Mouse (Mus musculus) embryonic facial prominence, embryonic 11.5 days (tissue): ENCODE results near the gene Rbfox3. TPM values are rescaled to one million over a fixed set of nuclear protein-coding genes. Genes with fewer than 3 reads are reported as not detected.
A peak's percentile ranks its signal among the peaks of the same experiment; 100 is the strongest.

ENCODE experiments used
- ATAC-seq: fragments of 200-750 bp; cut with Nextera tagmentation; replicated peaks from 2 replicates; pipeline ENCODE4 v1.8.0; 2017; ENCODE audit warnings: low read depth; ENCODE audit not compliant: insufficient number of reproducible peaks, low FRiP score, low TSS enrichment
- DNase-seq: peaks from one replicate; pipeline ENCODE4 v3.0.0-alpha.2; 2015; ENCODE audit warnings: low spot score
- H3K27ac ChIP-seq: fragments of 300-500 bp; sonication (generic); replicated peaks from 2 replicates; pipeline ENCODE4 v1.5.1; 2014; ENCODE audit warnings: mild to moderate bottlenecking, low read depth, low read length, control low read depth
- H3K27me3 ChIP-seq: fragments of 300-500 bp; sonication (generic); 2 replicates; pipeline ENCODE4 v1.6.1; 2014; ENCODE audit warnings: mild to moderate bottlenecking, low read length, moderate library complexity, mixed read lengths; ENCODE audit not compliant: control insufficient read depth, insufficient read depth
- H3K36me3 ChIP-seq: fragments of 300-500 bp; sonication (generic); replicated peaks from 2 replicates; pipeline ENCODE4 v1.6.1; 2014; ENCODE audit warnings: low read depth, mild to moderate bottlenecking, low read length, moderate library complexity, mixed read lengths; ENCODE audit not compliant: control insufficient read depth, insufficient read depth
- H3K4me1 ChIP-seq: fragments of 300-500 bp; sonication (generic); 2 replicates; pipeline ENCODE4 v1.6.1; 2014; ENCODE audit warnings: low read length, mixed read lengths; ENCODE audit not compliant: control insufficient read depth, insufficient read depth
- H3K4me2 ChIP-seq: fragments of 300-500 bp; sonication (generic); 2 replicates; pipeline ENCODE4 v1.6.1; 2014; ENCODE audit warnings: low read depth, mild to moderate bottlenecking, control low read depth, low read length, moderate library complexity
- H3K4me3 ChIP-seq: fragments of 300-500 bp; sonication (generic); 2 replicates; pipeline ENCODE4 v1.5.1; 2014; ENCODE audit warnings: low read depth, low read length, control low read depth
- H3K9ac ChIP-seq: fragments of 300-500 bp; sonication (generic); replicated peaks from 2 replicates; pipeline ENCODE4 v1.6.1; 2014; ENCODE audit warnings: mild to moderate bottlenecking, control low read depth, low read length
- H3K9me3 ChIP-seq: fragments of 300-500 bp; sonication (generic); replicated peaks from 2 replicates; pipeline ENCODE4 v1.6.1; 2016; ENCODE audit warnings: mild to moderate bottlenecking, low read length, inconsistent platforms, mixed read lengths; ENCODE audit not compliant: control insufficient read depth
- WGBS: fragments of 180-500 bp; shearing (Covaris S2); extraction: QIAGEN DNeasy Blood & Tissue Kit; methylation state at CpG from one replicate; pipeline ENCODE4 v1.1.7; 2014; 5-methylcytosine and 5-hydroxymethylcytosine counted together
- polyA plus RNA-seq: library from polyadenylated mRNA; unstranded; fragments of >200 nt; fragmentation: Nextera tagmentation; extraction: Ambion mirVana; gene quantifications from 2 replicates; pipeline ENCODE4 v1.2.1, GENCODE M21; 2014

Gene Rbfox3
- polyA plus RNA-seq, 1 experiment from 2014 or later = 2.5 TPM

DNA sequence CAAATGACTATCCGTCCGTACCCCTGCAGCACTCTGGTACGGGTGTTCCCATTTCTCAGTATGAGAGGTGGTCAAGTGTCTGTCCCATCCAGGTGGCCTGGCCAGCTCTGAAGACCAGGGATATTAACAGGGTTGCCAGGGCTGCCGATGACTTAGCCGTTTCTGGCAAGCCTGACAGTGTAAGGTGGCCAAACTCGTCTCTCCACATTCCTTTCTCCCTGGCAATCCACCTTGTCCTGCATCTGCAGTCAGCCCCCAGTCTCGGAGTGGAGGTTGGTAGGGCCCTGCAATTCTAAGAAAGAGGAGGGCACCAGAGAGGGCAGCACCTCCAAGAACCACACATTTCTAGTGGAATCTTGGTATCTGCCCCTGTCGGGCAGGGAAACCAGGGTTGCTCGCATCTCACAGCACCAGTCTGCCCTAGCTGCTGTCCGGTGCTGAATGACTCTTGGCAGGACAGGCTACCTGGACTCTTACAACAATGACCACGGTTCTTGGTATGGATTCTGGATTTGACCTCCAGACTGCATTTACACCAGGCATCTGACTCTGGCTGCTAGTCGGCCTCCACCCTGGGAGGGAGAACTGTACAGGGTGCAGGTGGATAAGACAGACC is 370.9 kb downstream of the Rbfox3 start:
- ATAC-seq (no peak), DNase-seq (peak; percentile 65)
- no peaks in the 10 kb centered on the region for H3K9me3 ChIP-seq
- H3K4me2 ChIP-seq = no peak overlapping the region
- no peaks in the 10 kb centered on the region for H3K4me1 ChIP-seq
- no peak overlapping the region for H3K9ac ChIP-seq
- 58% methylated on average over 12 of the region's 12 CpGs for WGBS
- no peaks in the 10 kb centered on the region for H3K36me3 ChIP-seq
- no peak overlapping the region for H3K4me3 ChIP-seq
- no peaks in the 10 kb centered on the region for H3K27me3 ChIP-seq
- no peak overlapping the region for H3K27ac ChIP-seq

DNA sequence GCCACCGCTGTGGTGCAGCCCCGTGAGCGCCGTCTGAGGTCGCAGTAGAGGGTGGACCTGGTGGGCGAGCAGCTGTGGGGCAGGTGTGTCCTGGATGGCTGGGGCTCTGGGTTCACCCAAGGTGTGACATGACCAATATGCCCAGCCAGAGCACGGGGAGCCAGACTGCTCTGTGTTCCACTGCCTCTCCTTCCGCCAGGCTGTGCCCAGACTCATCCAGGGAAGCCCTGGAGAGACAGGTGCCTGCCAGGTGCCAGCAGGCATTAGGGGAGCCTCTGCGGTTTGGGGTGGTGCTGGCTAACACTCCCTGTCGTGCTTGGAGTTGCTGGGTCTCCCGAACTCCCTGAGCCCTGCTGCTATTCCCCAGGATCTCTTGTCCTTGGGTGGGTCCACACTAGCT is 373.4 kb downstream of the Rbfox3 start:
- no peaks in the 10 kb centered on the region for H3K4me1 ChIP-seq
- no peaks in the 10 kb centered on the region for H3K9me3 ChIP-seq
- H3K36me3 ChIP-seq = no peaks in the 10 kb centered on the region
- H3K4me2 ChIP-seq = no peak overlapping the region
- H3K27ac ChIP-seq = no peak overlapping the region
- H3K9ac ChIP-seq = no peak overlapping the region
- DNase-seq (no peak), ATAC-seq (no peak)
- H3K27me3 ChIP-seq = no peaks in the 10 kb centered on the region
- no peak overlapping the region for H3K4me3 ChIP-seq
- 88% methylated on average over 11 of the region's 11 CpGs for WGBS

DNA sequence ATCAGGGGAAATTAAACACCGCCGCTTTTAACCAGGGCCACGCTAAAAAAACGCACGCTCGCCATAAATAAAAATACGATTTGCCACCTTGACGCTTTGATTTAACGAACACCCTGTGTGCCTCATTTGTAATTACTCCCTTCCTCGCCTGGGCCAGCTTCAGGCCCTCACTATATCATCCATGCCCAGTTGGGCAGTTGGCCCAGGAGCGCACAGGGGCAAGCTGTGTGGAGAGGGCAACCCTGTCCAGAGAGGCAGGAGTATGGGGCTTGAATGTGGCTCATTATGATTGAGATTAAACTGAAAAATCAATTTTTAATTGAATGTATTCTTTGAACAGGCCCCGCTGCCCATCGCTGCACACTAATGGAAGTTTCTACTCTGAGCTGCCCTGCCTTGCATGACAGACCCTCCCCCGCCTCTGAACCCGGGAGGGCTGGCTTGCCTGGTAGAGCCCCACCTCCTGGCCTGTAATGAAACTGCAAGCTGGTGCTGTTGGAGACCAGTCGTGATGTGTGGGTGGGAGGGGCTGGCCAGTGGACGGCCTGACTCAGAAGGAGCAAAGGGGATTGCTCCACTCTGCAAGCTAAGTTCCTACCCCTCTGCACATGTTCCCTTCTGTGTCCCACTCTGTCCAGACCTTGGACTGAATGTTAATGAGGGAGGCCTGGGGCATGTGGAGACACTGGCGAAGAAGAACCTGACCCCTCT is 376.9 kb downstream of the Rbfox3 start:
- H3K9me3 ChIP-seq = no peaks in the 10 kb centered on the region
- 27% methylated on average over 18 of the region's 18 CpGs for WGBS
- DNase-seq (peak; percentile 81), ATAC-seq (0 out of 2 replicates have a peak, but pooled peaks have one; percentile 36)
- H3K27me3 ChIP-seq = no peaks in the 10 kb centered on the region
- no peaks in the 10 kb centered on the region for H3K36me3 ChIP-seq
- H3K4me1 ChIP-seq = no peaks in the 10 kb centered on the region
- no peak overlapping the region for H3K4me3 ChIP-seq
- H3K27ac ChIP-seq = no peak overlapping the region
- no peak overlapping the region for H3K9ac ChIP-seq
- no peak overlapping the region for H3K4me2 ChIP-seq

DNA sequence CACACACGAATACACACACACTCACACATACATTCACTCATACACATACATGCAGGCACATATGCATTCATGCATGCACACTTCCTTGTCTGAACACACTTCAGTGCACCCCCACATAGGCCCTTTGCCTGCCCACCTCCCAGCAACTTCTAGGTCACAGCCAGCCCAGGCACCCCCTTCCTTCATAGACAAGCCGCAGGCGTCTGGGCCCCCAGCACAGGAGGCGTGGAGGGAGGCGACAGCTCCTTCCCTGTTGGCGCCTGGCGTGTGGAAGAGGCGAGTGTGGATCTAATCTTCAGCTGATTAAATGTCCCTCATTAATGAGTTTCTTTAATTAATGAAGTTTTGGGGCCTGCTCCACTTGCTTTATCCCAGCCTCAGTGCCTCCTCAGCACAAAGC is 381.1 kb downstream of the Rbfox3 start:
- Histone ChIP-seq H3K27me3 (no peaks in the 10 kb centered on the region), H3K27ac (no peak overlapping the region), H3K9ac (no peak overlapping the region), H3K4me1 (no peaks in the 10 kb centered on the region), H3K9me3 (no peaks in the 10 kb centered on the region), H3K4me2 (no peak overlapping the region), H3K36me3 (no peaks in the 10 kb centered on the region), H3K4me3 (no peak overlapping the region)
- 79% methylated on average over 8 of the region's 8 CpGs for WGBS
- DNase-seq = no peak
- no peak for ATAC-seq

DNA sequence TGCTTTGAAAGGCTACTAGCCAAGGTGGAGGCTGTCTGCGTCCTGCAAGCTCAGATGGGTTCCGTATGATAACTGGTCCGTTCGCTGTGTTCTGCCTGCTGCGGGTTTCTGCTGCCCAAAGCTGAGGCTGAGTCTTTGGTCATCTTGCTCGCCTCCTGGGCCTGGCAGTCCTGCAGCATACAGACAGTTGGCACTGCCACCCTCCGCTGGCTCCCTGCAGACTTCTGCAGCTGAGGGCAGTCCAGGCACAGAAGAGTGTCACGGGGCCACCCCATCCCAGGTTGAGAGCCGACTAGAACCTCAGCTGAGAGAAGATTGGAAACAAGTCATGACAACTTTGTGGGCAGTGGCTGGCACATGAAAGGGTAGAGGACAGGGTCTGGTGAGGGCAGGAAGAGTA is 382.6 kb downstream of the Rbfox3 start:
- no peaks in the 10 kb centered on the region for H3K9me3 ChIP-seq
- H3K27ac ChIP-seq = no peak overlapping the region
- no peaks in the 10 kb centered on the region for H3K4me1 ChIP-seq
- 91% methylated on average over 9 of the region's 9 CpGs for WGBS
- ATAC-seq = no peak
- H3K27me3 ChIP-seq = no peaks in the 10 kb centered on the region
- no peak for DNase-seq
- no peaks in the 10 kb centered on the region for H3K36me3 ChIP-seq
- H3K4me2 ChIP-seq = no peak overlapping the region
- no peak overlapping the region for H3K9ac ChIP-seq
- H3K4me3 ChIP-seq = no peak overlapping the region

GRCm38 (mm10) chr11:118525059-118525458 is 386.3 kb downstream of the Rbfox3 start:
- Histone ChIP-seq H3K4me3 (no peak overlapping the region), H3K27me3 (no peaks in the 10 kb centered on the region), H3K9ac (no peak overlapping the region), H3K4me2 (no peak overlapping the region), H3K4me1 (no peaks in the 10 kb centered on the region), H3K27ac (no peak overlapping the region), H3K36me3 (no peaks in the 10 kb centered on the region), H3K9me3 (no peaks in the 10 kb centered on the region)
- DNase-seq (no peak), ATAC-seq (no peak)
- WGBS = 74% methylated on average over 11 of the region's 11 CpGs

- Histone ChIP-seq H3K4me1 (no peaks in the 10 kb centered on the region), H3K9me3 (no peaks in the 10 kb centered on the region), H3K4me3 (no peak overlapping the region), H3K27ac (no peak overlapping the region), H3K9ac (no peak overlapping the region), H3K36me3 (no peaks in the 10 kb centered on the region), H3K4me2 (no peak overlapping the region), H3K27me3 (no peaks in the 10 kb centered on the region)
- WGBS = 71% methylated on average over 4 of the region's 4 CpGs
- no peak for ATAC-seq
- DNase-seq = no peak
Measured at GRCm38 (mm10) chr11:118523496-118524145, 387.8 kb downstream of the Rbfox3 start.

DNA sequence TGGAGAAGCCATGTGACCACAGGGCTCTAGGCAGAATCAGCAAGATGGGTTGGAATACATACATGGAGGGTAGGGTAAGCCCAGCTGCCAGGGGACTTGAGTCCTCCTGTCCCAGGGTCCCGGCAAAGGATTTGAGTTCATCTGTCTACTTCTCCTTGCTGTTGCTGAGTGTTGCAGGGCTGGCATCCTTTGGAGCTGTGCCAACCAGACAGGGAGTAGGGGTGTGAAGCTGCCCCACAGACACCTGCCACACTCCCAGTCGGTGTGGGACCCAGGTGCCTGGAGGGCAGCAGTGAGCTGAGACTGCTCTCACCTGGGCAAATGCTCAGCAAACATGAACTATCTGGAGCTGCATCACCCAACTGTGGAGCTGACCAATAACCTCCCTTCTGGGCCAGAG is 390.5 kb downstream of the Rbfox3 start:
- 90% methylated on average over 2 of the region's 2 CpGs for WGBS
- Histone ChIP-seq H3K4me1 (no peaks in the 10 kb centered on the region), H3K4me3 (no peak overlapping the region), H3K9me3 (no peaks in the 10 kb centered on the region), H3K27ac (no peak overlapping the region), H3K4me2 (no peak overlapping the region), H3K36me3 (no peaks in the 10 kb centered on the region), H3K9ac (no peak overlapping the region), H3K27me3 (no peaks in the 10 kb centered on the region)
- no peak for DNase-seq
- ATAC-seq = no peak
